In genomic region chr16:77945442-77945841, GRCm38 (mm10) we compare ENCODE assay signal across 28 mouse cellular contexts.
DNase-seq lines count a peak whose midpoint lies in the region; ATAC-seq and TF ChIP-seq lines count a peak whose summit lies in the region.
"Had no signal": no experiment of that assay in that cellular context is flagged by ENCODE, and none has a peak within 500 bp of the region (broad histone marks: within the 10 kb centered on the region; RNA-seq: fewer than 3 reads in every experiment).

No protein-coding gene starts in this region.

- H3K9me3 ChIP-seq in heart, embryonic 12.5 days (replicated peaks) = no peaks in the 10 kb centered on the region
- H3K9me3 ChIP-seq in heart, embryonic 16.5 days (replicated peaks; ENCODE audit: control insufficient read depth, low read length) = no peaks in the 10 kb centered on the region
- H3K9me3 ChIP-seq: hindbrain, embryonic 10.5 days; hindbrain, embryonic 15.5 days; liver, embryonic 12.5 days; midbrain, embryonic 13.5 days had no signal

- H3K36me3 ChIP-seq in heart, adult 2 months (ENCODE audit: control insufficient read depth, insufficient read depth, low read length) = no peaks in the 10 kb centered on the region
- H3K36me3 ChIP-seq in heart, embryonic 12.5 days = no peaks in the 10 kb centered on the region
- no peaks in the 10 kb centered on the region for H3K36me3 ChIP-seq in heart, embryonic 16.5 days (ENCODE audit: control insufficient read depth, insufficient read depth)
- H3K36me3 ChIP-seq: G1E; hindbrain, embryonic 10.5 days; hindbrain, embryonic 15.5 days; liver, embryonic 12.5 days; midbrain, embryonic 13.5 days had no signal

- no peak overlapping the region for H3K27ac ChIP-seq in heart, adult 2 months
- H3K27ac ChIP-seq in heart, embryonic 12.5 days (ENCODE audit: poor library complexity, severe bottlenecking) = no peak overlapping the region
- H3K27ac ChIP-seq in heart, embryonic 16.5 days (ENCODE audit: low read length) = no peak overlapping the region
- H3K27ac ChIP-seq: gastrocnemius, adult 2 months; hindbrain, embryonic 10.5 days; hindbrain, embryonic 15.5 days; layer of hippocampus, adult 2 months; left cerebral cortex, adult 2 months; liver, embryonic 12.5 days; midbrain, embryonic 13.5 days had no signal

- no peak overlapping the region for H3K9ac ChIP-seq in heart, adult 2 months (ENCODE audit: low read depth, low read length)
- H3K9ac ChIP-seq in heart, embryonic 12.5 days = no peak overlapping the region
- no peak overlapping the region for H3K9ac ChIP-seq in heart, embryonic 16.5 days (ENCODE audit: low read length)
- H3K9ac ChIP-seq: hindbrain, embryonic 15.5 days; liver, embryonic 12.5 days; liver, postnatal 0 days; midbrain, embryonic 13.5 days had no signal

- H3K79me2 ChIP-seq in heart, adult 2 months (replicated peaks; ENCODE audit: control insufficient read depth, insufficient read depth, low read length) = no peaks in the 10 kb centered on the region

- H3K27me3 ChIP-seq in heart, adult 2 months (ENCODE audit: control insufficient read depth, insufficient read depth, low read length) = no peaks in the 10 kb centered on the region
- H3K27me3 ChIP-seq in heart, embryonic 12.5 days (replicated peaks) = no peaks in the 10 kb centered on the region
- no peaks in the 10 kb centered on the region for H3K27me3 ChIP-seq in heart, embryonic 16.5 days (ENCODE audit: control insufficient read depth, insufficient read depth, low read length)
- H3K27me3 ChIP-seq: hindbrain, embryonic 15.5 days; liver, embryonic 12.5 days; megakaryocyte, embryonic 14.5 days; midbrain, embryonic 13.5 days had no signal

- TF ChIP-seq POLR2A in heart, adult 2 months (IDR thresholded peaks at IDR 0.05; ENCODE audit: insufficient read depth, low read depth, low read length) = no peak

- TF ChIP-seq CTCF in heart, adult 2 months (IDR thresholded peaks at IDR 0.05) = no peak

- no peak for TF ChIP-seq EP300 in heart, adult 2 months (IDR thresholded peaks at IDR 0.05; ENCODE audit: insufficient read depth, low read depth, low read length)

- no peaks in the 10 kb centered on the region for H3K4me1 ChIP-seq in heart, adult 2 months (ENCODE audit: control insufficient read depth, insufficient read depth, low read length)
- no peaks in the 10 kb centered on the region for H3K4me1 ChIP-seq in heart, embryonic 12.5 days (replicated peaks)
- no peaks in the 10 kb centered on the region for H3K4me1 ChIP-seq in heart, embryonic 16.5 days (ENCODE audit: control insufficient read depth, insufficient read depth, low read length)
- H3K4me1 ChIP-seq: hindbrain, embryonic 10.5 days; hindbrain, embryonic 15.5 days; liver, embryonic 12.5 days; megakaryocyte, embryonic 14.5 days; midbrain, embryonic 13.5 days had no signal

- H3K4me3 ChIP-seq in heart, adult 2 months = no peak overlapping the region
- H3K4me3 ChIP-seq in heart, embryonic 12.5 days = no peak overlapping the region
- no peak overlapping the region for H3K4me3 ChIP-seq in heart, embryonic 16.5 days (ENCODE audit: low read length)
- H3K4me3 ChIP-seq: gastrocnemius, adult 2 months; hindbrain, embryonic 10.5 days; hindbrain, embryonic 15.5 days; layer of hippocampus, adult 2 months; left cerebral cortex, adult 2 months; liver, embryonic 12.5 days; megakaryocyte, embryonic 14.5 days; midbrain, embryonic 13.5 days had no signal

- intact Hi-C loops in heart, adult 2 months (cut with DNase I) = no loop called here

- DNase-seq in heart, adult 11 months = peak; percentile 81
- no peak for DNase-seq in heart, adult 2 months
- DNase-seq in heart, postnatal 4 days = no peak
- DNase-seq in adipocyte (ENCODE audit: low spot score) = peak; percentile 19
- DNase-seq: adrenal gland, adult 8-10 months; cerebellum, adult 8-10 months; cerebellum, postnatal 25 days; gastrocnemius, adult 2 months; gastrocnemius, postnatal 36 days; kidney, adult 11 months; kidney, postnatal 36 days; liver, postnatal 0 days; lung, postnatal 4 days; right cerebral cortex, postnatal 14 days; thymus, postnatal 4 days had no signal

- peak; percentile 77 for ATAC-seq in heart, embryonic 12.5 days (ENCODE audit: insufficient number of reproducible peaks, low FRiP score)
- peak; percentile 63; the same call in 1 of the 2 replicates for ATAC-seq in heart, embryonic 16.5 days (replicated peaks; ENCODE audit: extremely low read depth, insufficient read depth, low FRiP score)
- no peak for ATAC-seq in erythroid progenitor cell, adult 5-6 weeks (replicated peaks; ENCODE audit: low FRiP score, poor library complexity, severe bottlenecking)
- ATAC-seq: forebrain, embryonic 16.5 days; inflammation-experienced regulatory T-cells, adult 6 months; liver, embryonic 12.5 days; liver, postnatal 0 days; midbrain, embryonic 13.5 days had no signal

- H3K4me2 ChIP-seq in heart, embryonic 12.5 days = no peak overlapping the region
- no peak overlapping the region for H3K4me2 ChIP-seq in heart, embryonic 16.5 days (ENCODE audit: low read depth, low read length)
- H3K4me2 ChIP-seq: hindbrain, embryonic 15.5 days; liver, embryonic 12.5 days; midbrain, embryonic 13.5 days had no signal

- WGBS in heart, adult 2 months = 35% methylated on average over 2 of the region's 2 CpGs
- WGBS in heart, embryonic 12.5 days = 32% methylated on average over 2 of the region's 2 CpGs
- 31% methylated on average over 2 of the region's 2 CpGs for WGBS in heart, embryonic 16.5 days

Comparison
In these comparisons a context has a peak if more than half of its experiments do, and no peak if none do; other contexts are left out.
1. DNase-seq: peak in heart, adult 11 months (single experiment) and adipocyte (single experiment); none in heart, adult 2 months (0 of 2) and heart, postnatal 4 days (single experiment).